Mouse (Mus musculus) mammary gland, adult 2 months (tissue): ENCODE measurements around the gene Ddx1. TPM values are rescaled to one million over a fixed set of nuclear protein-coding genes. Genes with fewer than 3 reads are reported as not detected.

Experiments used
- polyA plus RNA-seq: library from polyadenylated mRNA; depleted of rRNA; stranded (reverse); fragments of >200 nt; gene quantifications from 2 replicates; pipeline ENCODE4 v1.2.3, GENCODE M21; 2012; ENCODE audit warnings: low replicate concordance; rRNA removed

Gene Ddx1
- 2.4 and 8.2 TPM in 2 replicates for polyA plus RNA-seq

DNA sequence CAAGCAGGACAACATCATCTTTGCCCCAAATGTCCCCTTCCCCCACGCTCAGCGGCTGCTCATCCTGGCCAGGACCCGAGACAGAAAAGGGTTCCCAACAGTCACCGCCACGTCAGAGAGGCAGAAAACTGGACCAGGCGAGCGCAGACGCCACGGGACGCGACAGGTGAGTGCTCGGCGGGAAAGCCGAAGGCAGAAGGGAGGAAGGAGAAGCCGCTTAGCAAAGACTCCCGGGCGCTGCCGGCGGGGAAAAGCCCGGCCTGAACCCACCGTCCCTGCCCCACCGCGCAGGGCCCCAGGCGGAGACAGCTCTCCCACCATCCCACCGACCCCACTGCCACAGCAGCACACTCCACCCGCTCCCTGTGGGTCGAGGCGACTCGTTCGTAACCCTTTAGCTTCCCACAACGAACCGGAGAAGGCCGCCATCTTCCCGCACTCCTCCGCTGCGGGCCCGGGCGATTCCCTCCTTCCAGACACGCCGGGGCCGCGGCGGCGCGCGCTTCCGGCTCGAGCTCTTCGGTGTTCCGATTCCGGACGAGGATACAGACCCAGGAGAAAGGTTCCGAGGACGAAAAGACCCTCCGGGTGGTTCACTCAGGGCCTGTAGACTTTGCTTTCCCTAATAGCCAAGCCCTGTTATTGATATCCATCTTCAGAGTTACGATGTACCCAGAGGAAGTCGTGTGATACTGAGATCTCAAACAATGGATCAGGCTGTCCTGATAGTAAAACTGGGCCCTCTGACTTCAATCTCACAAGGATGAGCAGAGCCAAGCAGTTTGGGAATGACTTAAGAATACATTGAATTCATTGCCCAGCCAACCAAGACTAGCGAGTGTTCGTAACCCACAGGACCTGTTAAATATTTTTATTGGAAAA is at the start of gene Ddx1:
Ddx1 (minus strand) TSS at position 523 of the 882 bp plus-strand sequence.

DNA sequence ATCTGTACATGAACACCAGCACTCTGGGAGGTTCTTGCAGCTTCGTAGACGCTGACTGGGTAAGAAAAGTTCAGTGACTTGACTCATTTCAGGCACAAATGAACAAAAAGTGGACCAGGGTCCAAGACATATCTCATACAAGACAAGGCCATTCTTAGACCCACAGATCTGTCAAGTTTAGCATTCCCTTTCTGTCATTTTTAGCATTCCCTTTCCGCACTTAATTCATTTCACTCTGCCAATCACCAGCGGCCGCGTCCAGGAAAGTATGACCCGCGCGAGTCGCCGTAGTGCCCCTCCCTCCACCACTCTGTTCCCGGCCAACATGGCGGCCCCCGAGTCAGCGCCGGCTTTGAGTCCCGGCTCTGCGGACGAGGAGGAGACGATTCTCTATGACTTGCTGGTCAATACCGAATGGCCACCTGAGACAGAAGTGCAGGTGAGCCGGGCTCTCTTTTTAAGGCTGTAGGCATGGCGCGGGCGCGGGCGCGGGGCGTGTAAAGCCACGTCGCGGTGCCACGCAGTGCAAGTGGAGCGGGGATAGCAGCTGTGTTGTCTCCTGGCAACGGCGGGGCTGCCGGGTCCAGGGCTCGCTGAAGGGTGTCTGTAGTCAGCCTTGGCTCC is 19.9 kb upstream of the Ddx1 start, which contains the start of gene Nbas:
Nbas (plus strand) TSS at position 308 of the 624 bp plus-strand sequence.

Other genes with a start within 250 kb of the Ddx1 start
- 11.8 and 17.2 TPM in 2 replicates for gene Nbas, start 19.9 kb upstream of the Ddx1 start, polyA plus RNA-seq